Mouse (Mus musculus) C2C12 (cell line): ENCODE results near the gene Txndc17.

Source experiments
- CEBPB ChIP-seq: IDR thresholded peaks from one replicate; pipeline ENCODE4 v1.6.1; 2011; ENCODE audit warnings: low read depth, mild to moderate bottlenecking, control low read depth, moderate library complexity
- CTCF ChIP-seq: IDR thresholded peaks from one replicate; pipeline ENCODE4 v1.5.1; 2011; ENCODE audit not compliant: control insufficient read depth, insufficient read depth, insufficient read length
- MYOG ChIP-seq: IDR thresholded peaks from one replicate; pipeline ENCODE4 v1.6.1; 2011; ENCODE audit not compliant: control insufficient read depth, insufficient read length; ENCODE audit errors: extremely low read depth
- USF1 ChIP-seq: IDR thresholded peaks from one replicate; pipeline ENCODE4 v1.6.1; 2011; ENCODE audit warnings: low read depth, mild to moderate bottlenecking, control low read depth, moderate library complexity

GRCm38 (mm10) chr11:72184252-72184651 is 23.1 kb upstream of the Txndc17 start:
- TF ChIP-seq CTCF (no peak), MYOG (no peak), CEBPB (no peak), USF1 (no peak)
